Mouse (Mus musculus): ENCODE data around the gene Actr2.

DNA sequence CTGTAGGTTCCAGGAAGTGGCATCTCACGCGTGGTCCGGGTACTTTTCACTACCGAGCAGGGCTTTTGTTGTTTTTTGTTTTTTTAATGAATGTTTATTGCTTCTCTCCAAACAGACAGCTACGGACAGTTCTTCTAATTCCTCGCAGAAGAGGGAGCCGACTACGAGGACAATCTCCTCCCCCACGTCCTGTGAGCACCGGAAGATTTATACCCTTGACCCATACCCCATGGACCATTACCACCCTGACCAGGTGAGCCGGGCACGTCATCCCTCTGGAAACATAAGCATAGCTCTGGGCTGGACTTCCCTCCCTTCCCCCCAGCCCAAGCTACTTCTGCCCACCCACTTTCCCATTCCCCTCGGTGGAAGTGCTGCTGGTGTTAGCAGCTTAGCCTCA is 94.8 kb downstream of the Actr2 start:
- TF ChIP-seq POLR2A (IDR thresholded peaks at IDR 0.05; ENCODE audit: insufficient read depth, low read length) (no peak), CTCF (IDR thresholded peaks at IDR 0.05; ENCODE audit: low read depth, low read length) (no peak)

Data from ES-Bruce4 (cell line).